Mouse (Mus musculus) stomach, embryonic 14.5 days (tissue): Measurements from ENCODE around the gene Nedd9. TPM values are rescaled to one million over a fixed set of nuclear protein-coding genes. Genes with fewer than 3 reads are reported as not detected.

ENCODE experiments used
- ATAC-seq: fragments of 200-750 bp; cut with Nextera tagmentation; 2 replicates; pipeline ENCODE4 v1.8.0; 2017; ENCODE audit warnings: low read depth, moderate TSS enrichment; ENCODE audit not compliant: insufficient number of reproducible peaks, insufficient read depth, low FRiP score
- H3K27ac ChIP-seq: fragments of 300-500 bp; sonication (generic); 2 replicates; pipeline ENCODE4 v1.5.1; 2014; ENCODE audit warnings: mild to moderate bottlenecking, low read length, moderate library complexity, mixed read lengths
- H3K27me3 ChIP-seq: fragments of 300-500 bp; sonication (generic); 2 replicates; pipeline ENCODE4 v1.6.1; 2014; ENCODE audit warnings: low read length, control low read depth, mixed read lengths; ENCODE audit not compliant: control insufficient read depth, insufficient read depth
- H3K36me3 ChIP-seq: fragments of 300-500 bp; sonication (generic); 2 replicates; pipeline ENCODE4 v1.6.1; 2014; ENCODE audit warnings: mild to moderate bottlenecking, control low read depth, low read length, moderate library complexity, mixed read lengths; ENCODE audit not compliant: control insufficient read depth, insufficient read depth
- H3K4me1 ChIP-seq: fragments of 300-500 bp; sonication (generic); 2 replicates; pipeline ENCODE4 v1.6.1; 2014; ENCODE audit warnings: low read length, control low read depth, mixed read lengths; ENCODE audit not compliant: control insufficient read depth, insufficient read depth
- H3K4me2 ChIP-seq: fragments of 300-500 bp; sonication (generic); replicated peaks from 2 replicates; pipeline ENCODE4 v1.6.1; 2014; ENCODE audit warnings: low read depth, low read length, control low read depth
- H3K4me3 ChIP-seq: fragments of 300-500 bp; sonication (generic); 2 replicates; pipeline ENCODE4 v1.5.1; 2014; ENCODE audit warnings: low read depth, low read length, control low read depth
- H3K9ac ChIP-seq: fragments of 300-500 bp; sonication (generic); replicated peaks from 2 replicates; pipeline ENCODE4 v1.6.1; 2014; ENCODE audit warnings: low read depth, mild to moderate bottlenecking, control low read depth, low read length, moderate library complexity, mixed read lengths
- H3K9me3 ChIP-seq: fragments of 300-500 bp; sonication (generic); 2 replicates; pipeline ENCODE4 v1.6.1; 2016; ENCODE audit warnings: low read depth, low read length, control low read depth; ENCODE audit not compliant: control insufficient read depth
- WGBS: fragments of 180-500 bp; shearing (Covaris S2); extraction: QIAGEN DNeasy Blood & Tissue Kit; methylation state at CpG from one replicate; pipeline ENCODE4 v1.1.7; 2014; 5-methylcytosine and 5-hydroxymethylcytosine counted together
- polyA plus RNA-seq: library from polyadenylated mRNA; unstranded; fragments of >200 nt; fragmentation: Nextera tagmentation; extraction: Ambion mirVana; gene quantifications from 2 replicates; pipeline ENCODE4 v1.2.1, GENCODE M21; 2014

Nedd9 gene
- polyA plus RNA-seq, 1 experiment from 2014 or later = 33.3 TPM

- Histone ChIP-seq H3K4me3 (no peak overlapping the region), H3K4me2 (no peak overlapping the region), H3K27me3 (no peaks in the 10 kb centered on the region), H3K27ac (no peak overlapping the region), H3K4me1 (peaks cover 9% of the 10 kb centered on the region; the same call in 1 of the 2 replicates), H3K9ac (no peak overlapping the region), H3K36me3 (no peaks in the 10 kb centered on the region; the same call in 1 of the 2 replicates), H3K9me3 (no peaks in the 10 kb centered on the region)
- 55% methylated on average over 14 of the region's 14 CpGs for WGBS
- no peak for ATAC-seq
Observed at GRCm38 (mm10) chr13:41333889-41334640, 153.1 kb downstream of the Nedd9 start.

DNA sequence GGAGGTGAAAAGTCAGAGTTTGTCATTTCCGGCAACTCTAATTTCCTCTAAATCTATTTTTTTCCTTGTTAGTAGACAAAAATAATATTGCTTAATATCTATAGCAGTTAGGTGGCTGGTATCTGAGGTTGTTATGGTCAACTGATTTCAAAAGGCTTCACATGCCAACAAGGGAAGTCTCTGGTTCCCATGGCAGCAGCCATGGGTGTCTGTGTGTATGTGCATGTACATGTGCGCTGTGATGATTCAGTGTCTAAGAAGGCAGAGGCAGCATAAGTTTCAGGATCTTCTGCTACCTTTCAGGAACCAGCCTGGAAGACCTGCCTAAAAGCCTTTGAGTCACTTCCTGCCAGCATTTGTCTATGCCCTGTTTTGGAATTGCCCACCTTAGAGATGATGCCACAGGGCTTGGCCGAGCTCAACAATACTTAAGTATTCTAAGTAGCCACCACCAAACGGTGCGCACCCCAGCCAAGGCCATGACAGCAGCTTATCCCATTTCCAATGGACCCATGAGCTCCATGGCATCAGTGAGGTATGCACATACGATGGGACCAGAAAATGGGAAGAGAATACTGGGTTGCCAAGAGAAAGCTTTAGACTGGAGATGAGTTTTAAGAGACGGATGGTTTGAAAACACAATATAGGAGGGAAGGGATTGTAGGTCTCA lies 155.4 kb downstream of the Nedd9 start:
- no peak overlapping the region for H3K9ac ChIP-seq
- H3K27me3 ChIP-seq = no peaks in the 10 kb centered on the region
- 89% methylated on average over 7 of the region's 7 CpGs for WGBS
- no peak overlapping the region for H3K4me2 ChIP-seq
- H3K4me1 ChIP-seq = peaks cover 9% of the 10 kb centered on the region; the same call in 1 of the 2 replicates
- H3K27ac ChIP-seq = no peak overlapping the region
- H3K4me3 ChIP-seq = no peak overlapping the region
- ATAC-seq = no peak
- H3K9me3 ChIP-seq = no peaks in the 10 kb centered on the region
- no peaks in the 10 kb centered on the region for H3K36me3 ChIP-seq

- no peak for ATAC-seq
- Histone ChIP-seq H3K4me2 (no peak overlapping the region), H3K4me1 (0 out of 2 replicates have a peak, but pooled peaks cover 3% of the 10 kb centered on the region), H3K36me3 (no peaks in the 10 kb centered on the region), H3K27me3 (no peaks in the 10 kb centered on the region), H3K4me3 (no peak overlapping the region), H3K9ac (no peak overlapping the region), H3K27ac (no peak overlapping the region), H3K9me3 (no peaks in the 10 kb centered on the region)
- 68% methylated on average over 11 of the region's 11 CpGs for WGBS
Observed at GRCm38 (mm10) chr13:41330589-41331345, 156.4 kb downstream of the Nedd9 start.

DNA sequence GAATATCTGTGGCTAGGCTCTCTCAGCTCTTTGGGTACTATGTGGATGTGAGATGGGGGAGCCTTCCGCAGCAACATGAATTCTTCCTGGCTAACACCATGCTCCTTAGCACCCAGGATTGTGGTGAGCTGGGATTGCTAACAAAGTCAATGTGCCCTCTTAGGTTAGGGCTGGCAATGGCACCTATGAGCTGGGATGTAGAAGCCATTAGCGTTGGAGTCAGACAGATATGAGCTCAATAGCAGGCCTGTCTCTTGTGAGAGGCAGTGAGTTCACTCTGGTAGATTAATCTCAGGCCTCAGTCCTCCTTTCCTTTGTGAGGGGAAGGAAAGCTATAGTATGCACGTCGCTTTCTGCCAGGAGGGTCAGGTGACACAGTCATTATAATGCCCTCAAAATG lies 157.1 kb downstream of the Nedd9 start:
- Histone ChIP-seq H3K9ac (no peak overlapping the region), H3K9me3 (no peaks in the 10 kb centered on the region), H3K27me3 (no peaks in the 10 kb centered on the region), H3K36me3 (no peaks in the 10 kb centered on the region), H3K4me2 (no peak overlapping the region), H3K27ac (no peak overlapping the region), H3K4me1 (0 out of 2 replicates have a peak, but pooled peaks cover 3% of the 10 kb centered on the region), H3K4me3 (no peak overlapping the region)
- WGBS = 86% methylated on average over 4 of the region's 4 CpGs
- no peak for ATAC-seq

DNA sequence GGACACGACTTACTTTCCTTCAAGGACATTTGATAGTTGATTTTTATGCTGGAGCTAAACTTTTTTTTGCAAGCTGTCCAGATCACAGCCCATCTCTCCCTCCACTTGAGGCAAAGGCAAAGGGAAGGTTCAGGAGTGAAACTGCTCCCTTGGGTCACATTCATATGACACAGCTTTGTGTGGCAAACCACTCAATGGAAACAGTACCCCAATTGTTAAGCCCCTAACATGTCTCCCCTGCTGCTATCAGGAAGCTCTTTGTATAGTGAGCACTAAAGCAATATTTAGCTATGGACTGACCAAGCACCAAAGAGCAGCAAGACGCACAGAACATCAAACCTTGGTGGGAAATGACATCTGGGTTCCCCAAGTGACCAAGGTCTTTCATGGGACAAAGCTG lies 158.7 kb downstream of the Nedd9 start:
- no peak overlapping the region for H3K4me3 ChIP-seq
- no peak overlapping the region for H3K27ac ChIP-seq

DNA sequence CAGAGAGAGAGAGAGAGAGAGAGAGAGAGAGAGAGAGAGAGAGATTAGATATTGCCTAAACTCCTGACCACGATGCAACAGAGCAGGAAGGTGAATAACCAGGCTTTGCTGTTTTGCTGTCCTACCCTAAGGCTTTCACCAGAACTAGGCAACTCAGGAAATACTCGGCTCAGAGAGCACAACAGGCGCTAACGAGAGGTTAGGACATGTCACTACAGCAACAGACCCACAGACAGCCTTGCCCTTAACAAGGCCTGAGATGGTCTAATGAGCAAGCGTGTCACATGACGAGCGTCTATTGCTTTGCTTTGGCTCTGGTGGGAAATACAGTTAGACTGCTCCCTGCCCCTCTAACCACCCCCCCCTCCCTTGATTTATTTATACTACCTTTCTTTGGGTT lies 159.6 kb downstream of the Nedd9 start:
- WGBS = 72% methylated on average over 7 of the region's 7 CpGs
- H3K4me1 ChIP-seq = 0 out of 2 replicates have a peak, but pooled peaks cover 3% of the 10 kb centered on the region
- no peaks in the 10 kb centered on the region for H3K27me3 ChIP-seq
- no peaks in the 10 kb centered on the region for H3K36me3 ChIP-seq
- no peaks in the 10 kb centered on the region for H3K9me3 ChIP-seq
- H3K27ac ChIP-seq = no peak overlapping the region
- H3K9ac ChIP-seq = no peak overlapping the region
- no peak overlapping the region for H3K4me2 ChIP-seq
- ATAC-seq = no peak
- H3K4me3 ChIP-seq = no peak overlapping the region

More for the DNA sequence above, 158.7 kb downstream of the Nedd9 start:
- Histone ChIP-seq H3K9me3 (no peaks in the 10 kb centered on the region), H3K36me3 (no peaks in the 10 kb centered on the region), H3K4me1 (0 out of 2 replicates have a peak, but pooled peaks cover 3% of the 10 kb centered on the region), H3K4me2 (no peak overlapping the region), H3K9ac (no peak overlapping the region), H3K27me3 (no peaks in the 10 kb centered on the region)
- ATAC-seq = no peak
- 69% methylated on average over 2 of the region's 2 CpGs for WGBS

DNA sequence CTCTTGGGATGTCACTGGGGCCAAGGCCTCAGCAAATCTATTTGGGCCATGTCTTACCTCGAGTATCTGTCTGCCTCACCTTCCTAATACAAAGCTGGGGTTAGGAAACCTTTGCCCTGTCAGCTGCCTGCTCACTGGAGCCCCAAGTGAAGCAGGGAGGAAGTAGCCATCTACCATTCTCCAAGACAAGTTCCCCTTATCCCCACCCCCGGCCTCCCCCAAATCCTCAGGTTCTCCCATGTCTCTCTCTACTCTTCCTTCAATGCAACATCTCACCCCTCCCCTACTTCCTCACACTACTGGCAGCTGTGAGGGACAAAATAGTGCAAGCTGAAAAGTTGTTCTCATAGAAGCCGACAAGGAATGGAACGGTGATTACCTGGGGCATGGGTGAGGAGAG lies 161.0 kb downstream of the Nedd9 start:
- 0 out of 2 replicates have a peak, but pooled peaks cover under 1% of the 10 kb centered on the region for H3K4me1 ChIP-seq
- H3K4me2 ChIP-seq = no peak overlapping the region
- no peaks in the 10 kb centered on the region for H3K9me3 ChIP-seq
- no peaks in the 10 kb centered on the region for H3K27me3 ChIP-seq
- H3K9ac ChIP-seq = no peak overlapping the region
- no peaks in the 10 kb centered on the region for H3K36me3 ChIP-seq
- H3K27ac ChIP-seq = no peak overlapping the region
- WGBS = 83% methylated on average over 4 of the region's 4 CpGs
- H3K4me3 ChIP-seq = no peak overlapping the region
- no peak for ATAC-seq

- 81% methylated on average over 4 of the region's 4 CpGs for WGBS
- no peaks in the 10 kb centered on the region for H3K36me3 ChIP-seq
- ATAC-seq = no peak
- H3K27me3 ChIP-seq = no peaks in the 10 kb centered on the region
- H3K4me1 ChIP-seq = 0 out of 2 replicates have a peak, but pooled peaks cover 2% of the 10 kb centered on the region
- H3K9me3 ChIP-seq = no peaks in the 10 kb centered on the region
- H3K4me2 ChIP-seq = no peak overlapping the region
- H3K4me3 ChIP-seq = no peak overlapping the region
- no peak overlapping the region for H3K27ac ChIP-seq
- no peak overlapping the region for H3K9ac ChIP-seq
Observed at GRCm38 (mm10) chr13:41325346-41325745, 161.8 kb downstream of the Nedd9 start.
